Mouse (Mus musculus) retina, adult 2 months (tissue): ENCODE measurements at regions not wholly inside any gene's neighbourhood (a gene's known extent, or its start where the extent isn't known, plus 50 kb on each side); places are given as distances from the start of the nearest gene placed in this dataset.
A peak's percentile ranks its signal among the peaks of the same experiment; 100 is the strongest.

Source experiments
- DNase-seq: peaks from one replicate; pipeline ENCODE4 v3.0.0-alpha.2; 2012; ENCODE audit warnings: low read depth, low spot score

GRCm38 (mm10) chr8:4411126-4411525 lies 81.7 kb upstream of the Cers4 start:
- no peak for DNase-seq

GRCm38 (mm10) chr8:4411836-4412235 lies 81.0 kb upstream of the Cers4 start:
- peak; percentile 43 for DNase-seq

DNA sequence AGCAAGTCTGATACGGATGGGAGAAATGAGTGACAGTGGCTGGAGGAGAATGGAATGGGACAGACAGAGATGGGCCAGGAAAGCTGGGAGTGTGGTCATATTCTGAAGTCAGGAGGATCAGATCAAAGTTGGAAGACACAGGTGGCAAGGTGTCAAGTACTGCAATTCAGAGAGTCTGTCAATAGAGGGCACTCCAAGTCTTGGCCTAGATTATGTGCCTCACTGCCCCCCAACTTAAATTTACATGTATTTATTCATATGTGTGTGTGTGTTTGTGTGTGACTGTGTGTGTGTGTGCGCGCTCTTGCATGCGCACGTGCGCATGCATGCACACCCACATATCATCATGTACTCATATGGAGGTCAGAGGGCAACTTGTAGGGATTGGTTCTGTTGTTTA lies 79.6 kb upstream of the Cers4 start:
- peak; percentile 50 for DNase-seq

- DNase-seq = no peak
Observed at GRCm38 (mm10) chr8:4413764-4414163, 79.1 kb upstream of the Cers4 start.

DNA sequence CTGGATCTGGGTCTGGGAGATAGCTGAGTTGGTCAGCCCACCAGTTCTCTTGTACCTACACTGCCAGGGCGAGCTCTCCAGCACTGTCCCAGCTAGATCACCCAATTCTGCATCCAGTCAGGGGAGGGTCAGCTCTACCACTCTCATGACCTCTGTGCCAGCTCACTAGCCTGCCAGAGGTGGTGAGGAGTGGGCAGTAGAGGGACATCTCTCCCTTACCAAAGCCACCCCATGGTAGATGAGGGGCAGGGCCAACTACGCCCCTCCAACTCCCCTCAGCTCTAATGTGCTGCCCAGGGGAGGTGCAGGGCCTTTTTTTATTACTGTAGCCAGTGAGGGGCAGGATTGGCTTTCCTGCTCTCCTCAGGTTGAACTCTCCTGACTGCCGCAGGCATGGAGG lies 75.7 kb upstream of the Cers4 start:
- no peak for DNase-seq

- no peak for DNase-seq
Observed at GRCm38 (mm10) chr8:4433161-4433560, 59.7 kb upstream of the Cers4 start.

DNA sequence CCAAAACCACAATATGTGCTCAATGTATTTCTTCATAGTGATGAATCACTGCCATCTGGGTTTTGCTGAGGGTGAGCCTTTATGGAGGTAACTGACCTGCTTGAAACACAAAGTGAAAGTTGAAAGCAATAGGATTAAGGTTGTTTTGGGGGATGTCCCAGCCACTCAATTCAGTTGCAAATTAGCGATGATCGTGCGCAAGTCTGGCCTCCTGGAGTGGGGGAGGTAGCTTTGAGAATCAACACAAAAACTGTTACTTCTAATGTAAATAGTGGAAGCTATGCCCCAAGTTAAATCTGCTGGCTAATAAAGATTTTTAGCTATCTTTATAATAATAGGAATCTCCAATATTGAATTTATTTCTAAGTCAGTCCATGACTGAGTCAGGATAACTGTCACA lies 56.3 kb upstream of the Cers4 start:
- DNase-seq = no peak
